Mouse (Mus musculus) kidney, adult 8-10 months (tissue): ENCODE measurements around the gene Klf13.
A peak's percentile ranks its signal among the peaks of the same experiment; 100 is the strongest.

Experiments
- DNase-seq, 2 experiments: peaks; one replicate each; pipeline ENCODE4 v3.0.0; 2022

Klf13 gene

GRCm38 (mm10) chr7:63938914-63939396, at the start of gene Klf13:
Gene Klf13, minus strand, starts transcription at chr7:63938915.
- DNase-seq = peak; percentile 97 to 99

GRCm38 (mm10) chr7:63988391-63988790, 49.7 kb upstream of the Klf13 start:
- DNase-seq = no peak

GRCm38 (mm10) chr7:63986407-63987182, 47.9 kb upstream of the Klf13 start:
- DNase-seq = peak; percentile 75 to 83

- DNase-seq = no peak
Measured at GRCm38 (mm10) chr7:63985696-63986406, 47.1 kb upstream of the Klf13 start.

GRCm38 (mm10) chr7:63985266-63985665, 46.6 kb upstream of the Klf13 start:
- no peak for DNase-seq

GRCm38 (mm10) chr7:63984329-63984728, 45.6 kb upstream of the Klf13 start:
- DNase-seq = no peak

GRCm38 (mm10) chr7:63977631-63978030, 38.9 kb upstream of the Klf13 start:
- DNase-seq = no peak

- DNase-seq = no peak
Measured at GRCm38 (mm10) chr7:63970986-63971385, 32.3 kb upstream of the Klf13 start.

- DNase-seq = no peak
Measured at GRCm38 (mm10) chr7:63969941-63970340, 31.2 kb upstream of the Klf13 start.

GRCm38 (mm10) chr7:63965635-63966418, 27.1 kb upstream of the Klf13 start:
- no peak for DNase-seq

GRCm38 (mm10) chr7:63965135-63965534, 26.4 kb upstream of the Klf13 start:
- no peak for DNase-seq

- no peak for DNase-seq
Measured at GRCm38 (mm10) chr7:63964121-63964520, 25.4 kb upstream of the Klf13 start.

- DNase-seq = no peak
Measured at GRCm38 (mm10) chr7:63963632-63964031, 24.9 kb upstream of the Klf13 start.

GRCm38 (mm10) chr7:63957872-63958640, 19.3 kb upstream of the Klf13 start:
- DNase-seq = no peak

GRCm38 (mm10) chr7:63956981-63957713, 18.4 kb upstream of the Klf13 start:
- no peak for DNase-seq

- no peak for DNase-seq
Measured at GRCm38 (mm10) chr7:63956138-63956823, 17.6 kb upstream of the Klf13 start.

GRCm38 (mm10) chr7:63955440-63955839, 16.7 kb upstream of the Klf13 start:
- no peak for DNase-seq

GRCm38 (mm10) chr7:63952077-63952898, 13.6 kb upstream of the Klf13 start:
- DNase-seq = no peak

- no peak for DNase-seq
Measured at GRCm38 (mm10) chr7:63950931-63951607, 12.4 kb upstream of the Klf13 start.

GRCm38 (mm10) chr7:63949176-63949575, 10.5 kb upstream of the Klf13 start:
- no peak for DNase-seq
